Mouse (Mus musculus) ES-E14 (cell line): Measurements from ENCODE around the gene Foxp1. TPM values are rescaled to one million over a fixed set of nuclear protein-coding genes. Genes with fewer than 3 reads are reported as not detected.

Experiments
- DNase-seq: peaks from one replicate; pipeline ENCODE4 v3.0.0-alpha.2; 2013; ENCODE audit warnings: low read depth, low spot score
- H3K27ac ChIP-seq: 2 replicates; pipeline ENCODE4 v1.5.1; 2012; ENCODE audit warnings: low read depth, mild to moderate bottlenecking, low read length, moderate library complexity, mixed read lengths; ENCODE audit not compliant: poor library complexity, insufficient read depth, severe bottlenecking
- H3K36me3 ChIP-seq: 2 replicates; pipeline ENCODE4 v1.6.1; 2012; ENCODE audit warnings: mild to moderate bottlenecking, low read length, moderate library complexity, mixed read lengths; ENCODE audit not compliant: control insufficient read depth, poor library complexity, insufficient read depth, severe bottlenecking
- H3K4me1 ChIP-seq, 2 experiments: fragments of 150-350 bp in 1 of 2; sonication (generic) in 1 of 2; 2 replicates each; pipeline ENCODE4 v1.6.1; 2012; ENCODE audit warnings: low read length in 2 of 2, mild to moderate bottlenecking in 1 of 2, mixed read lengths in 1 of 2; ENCODE audit not compliant: control insufficient read depth in 2 of 2, insufficient read depth in 2 of 2, poor library complexity in 1 of 2
- H3K4me3 ChIP-seq, 2 experiments: fragments of 150-350 bp in 1 of 2; sonication (generic) in 1 of 2; 2 replicates each; pipeline ENCODE4 v1.5.1; 2012; ENCODE audit warnings: low read length in 2 of 2, low read depth in 1 of 2, mild to moderate bottlenecking in 1 of 2, mixed read lengths in 1 of 2; ENCODE audit not compliant: insufficient read depth in 1 of 2, poor library complexity in 1 of 2, severe bottlenecking in 1 of 2
- H3K9ac ChIP-seq: 2 replicates; pipeline ENCODE4 v1.6.1; 2012; ENCODE audit warnings: low read depth, mild to moderate bottlenecking, low read length, mixed read lengths; ENCODE audit not compliant: poor library complexity, insufficient read depth, severe bottlenecking
- H3K9me3 ChIP-seq: fragments of 150-350 bp; sonication (generic); 2 replicates; pipeline ENCODE4 v1.6.1; 2012; ENCODE audit warnings: low read depth, mild to moderate bottlenecking, low read length; ENCODE audit not compliant: control insufficient read depth, insufficient read depth
- CHD2 ChIP-seq: IDR thresholded peaks from 2 replicates; pipeline ENCODE4 v1.6.1; 2014; ENCODE audit warnings: mild to moderate bottlenecking, low read depth, low read length, inconsistent platforms
- HCFC1 ChIP-seq: IDR thresholded peaks from 2 replicates; pipeline ENCODE4 v1.6.1; 2012; ENCODE audit warnings: low read length, inconsistent platforms, borderline replicate concordance; ENCODE audit not compliant: insufficient read depth
- MAFK ChIP-seq: IDR thresholded peaks from 2 replicates; pipeline ENCODE4 v1.6.1; 2014; ENCODE audit warnings: mild to moderate bottlenecking, low read depth, low read length, inconsistent platforms; ENCODE audit not compliant: insufficient read depth
- ZC3H11A ChIP-seq: IDR thresholded peaks from 2 replicates; pipeline ENCODE4 v1.6.1; 2012; ENCODE audit warnings: low read depth, mild to moderate bottlenecking, inconsistent platforms, low read length, borderline replicate concordance
- ZNF384 ChIP-seq: IDR thresholded peaks from 2 replicates; pipeline ENCODE4 v1.6.1; 2012; ENCODE audit warnings: low read depth, low read length, inconsistent platforms
- in situ Hi-C, 2 experiments: fragments of 600-800 bp; cut with MboI; formaldehyde crosslinking; loops; one replicate each; pipeline ENCODE4 v1.15.1; 2025; ENCODE audit warnings: low sequenced_read_pairs in 2 of 2, inconsistent platforms in 1 of 2; ENCODE audit not compliant: unreplicated experiment in 2 of 2
- total RNA-seq: library from RNA; depleted of rRNA; stranded (reverse); fragments of 300-350 nt; gene quantifications from 2 replicates; pipeline ENCODE4 v1.2.3, GENCODE M21; 2012

The Foxp1 gene
- total RNA-seq, 1 experiment: 70.0 TPM

GRCm38 (mm10) chr6:99007542-99007941 is 515.0 kb downstream of the Foxp1 start:
- Histone ChIP-seq H3K36me3 (peaks cover 25% of the 10 kb centered on the region), H3K9ac (no peak overlapping the region), H3K4me3 (no peak overlapping the region), H3K9me3 (no peaks in the 10 kb centered on the region), H3K27ac (no peak overlapping the region), H3K4me1 (peaks cover 2 to 10% of the 10 kb centered on the region in 2 experiments; a peak in 2 of 4 replicates)
- in situ Hi-C loops: no loop called here
- peak; percentile 46 for DNase-seq
- no peak for TF ChIP-seq ZNF384

- Histone ChIP-seq H3K27ac (no peak overlapping the region), H3K9ac (no peak overlapping the region), H3K36me3 (peaks cover 29% of the 10 kb centered on the region), H3K9me3 (no peaks in the 10 kb centered on the region), H3K4me3 (no peak overlapping the region), H3K4me1 (peaks cover 2 to 9% of the 10 kb centered on the region in 2 experiments; a peak in 3 of 4 replicates)
- no peak for DNase-seq
- TF ChIP-seq ZC3H11A (no peak), ZNF384 (no peak), CHD2 (no peak), HCFC1 (no peak), MAFK (no peak)
- in situ Hi-C loops: no loop called here
Measured at GRCm38 (mm10) chr6:99004255-99004997, 518.1 kb downstream of the Foxp1 start.

DNA sequence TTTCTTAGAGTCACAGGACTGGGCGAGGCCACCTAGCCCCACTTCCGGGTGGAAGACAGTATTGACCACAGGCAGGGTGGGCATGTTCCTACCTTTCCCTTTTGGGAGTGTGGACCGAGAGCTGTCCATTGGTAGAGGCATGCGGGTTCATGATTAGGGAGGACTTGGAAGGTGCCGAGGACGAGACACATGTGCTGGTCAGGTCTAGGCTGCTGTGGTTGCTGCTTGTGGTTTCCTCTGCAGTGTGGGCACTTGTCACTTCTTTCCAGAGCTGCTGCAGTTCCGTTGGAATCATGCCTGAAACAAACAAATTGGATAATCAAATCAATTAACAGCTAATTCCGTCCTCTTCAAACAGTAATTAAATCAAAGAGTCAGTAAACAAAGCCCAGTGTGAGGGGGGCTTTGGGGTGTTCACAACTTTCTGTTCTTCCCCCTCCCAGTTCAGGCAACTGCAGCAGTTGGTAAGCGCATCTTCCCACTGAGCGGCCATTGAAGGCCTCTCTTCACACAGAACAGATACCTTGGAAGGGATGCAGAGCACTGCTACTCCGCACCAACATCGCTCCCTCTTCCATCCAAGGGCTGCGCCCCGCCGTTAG is 519.3 kb downstream of the Foxp1 start:
- peaks cover 26% of the 10 kb centered on the region for H3K36me3 ChIP-seq
- no peak overlapping the region for H3K9ac ChIP-seq
- no peak overlapping the region for H3K4me3 ChIP-seq
- H3K27ac ChIP-seq: no peak overlapping the region
- TF ChIP-seq MAFK: no peak
- TF ChIP-seq HCFC1: no peak
- TF ChIP-seq ZC3H11A: no peak
- no peak for TF ChIP-seq ZNF384
- TF ChIP-seq CHD2: no peak
- H3K4me1 ChIP-seq: peaks cover 4 to 9% of the 10 kb centered on the region in 2 experiments; a peak in 3 of 4 replicates
- in situ Hi-C loops: no loop called here
- DNase-seq: no peak
- H3K9me3 ChIP-seq: no peaks in the 10 kb centered on the region

- in situ Hi-C loops: no loop called here
- no peak overlapping the region for H3K4me3 ChIP-seq
- no peaks in the 10 kb centered on the region for H3K9me3 ChIP-seq
- peaks cover 2 to 4% of the 10 kb centered on the region in 2 experiments; a peak in 3 of 4 replicates for H3K4me1 ChIP-seq
- no peak overlapping the region for H3K27ac ChIP-seq
- no peak overlapping the region for H3K9ac ChIP-seq
- peaks cover 22% of the 10 kb centered on the region for H3K36me3 ChIP-seq
- TF ChIP-seq ZC3H11A: no peak
- no peak for TF ChIP-seq MAFK
- no peak for TF ChIP-seq CHD2
- no peak for TF ChIP-seq HCFC1
- TF ChIP-seq ZNF384: no peak
- no peak for DNase-seq
Measured at GRCm38 (mm10) chr6:99001637-99002036, 520.9 kb downstream of the Foxp1 start.
